Mouse (Mus musculus) thymus, postnatal 10 days (tissue): ENCODE results near the gene Zfp94.

Experiments used
- DNase-seq, 2 experiments: peaks; one replicate each; pipeline ENCODE4 v3.0.0; 2021; ENCODE audit warnings: low spot score in 2 of 2

Gene Zfp94

DNA sequence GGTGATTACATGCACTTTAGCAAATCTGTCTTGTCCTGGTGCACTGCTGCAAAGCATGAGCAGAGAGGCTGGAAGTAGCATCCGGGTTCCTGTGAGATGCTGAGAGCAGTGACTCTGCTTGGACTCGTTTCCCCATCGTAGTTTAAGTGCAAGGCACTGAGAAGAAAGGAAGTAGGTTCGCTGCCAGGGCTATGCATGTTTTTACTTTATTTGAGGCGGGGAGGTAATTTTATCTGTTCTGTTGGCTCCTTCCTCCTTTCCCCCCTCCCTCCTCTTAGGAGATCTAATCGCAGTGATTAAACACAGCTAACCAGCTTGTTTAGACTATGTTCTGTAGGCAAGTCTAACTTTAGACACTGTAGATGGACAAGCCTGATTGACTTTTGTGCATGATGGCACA is 2.5 kb upstream of the Zfp94 start:
- DNase-seq, result no peak

DNA sequence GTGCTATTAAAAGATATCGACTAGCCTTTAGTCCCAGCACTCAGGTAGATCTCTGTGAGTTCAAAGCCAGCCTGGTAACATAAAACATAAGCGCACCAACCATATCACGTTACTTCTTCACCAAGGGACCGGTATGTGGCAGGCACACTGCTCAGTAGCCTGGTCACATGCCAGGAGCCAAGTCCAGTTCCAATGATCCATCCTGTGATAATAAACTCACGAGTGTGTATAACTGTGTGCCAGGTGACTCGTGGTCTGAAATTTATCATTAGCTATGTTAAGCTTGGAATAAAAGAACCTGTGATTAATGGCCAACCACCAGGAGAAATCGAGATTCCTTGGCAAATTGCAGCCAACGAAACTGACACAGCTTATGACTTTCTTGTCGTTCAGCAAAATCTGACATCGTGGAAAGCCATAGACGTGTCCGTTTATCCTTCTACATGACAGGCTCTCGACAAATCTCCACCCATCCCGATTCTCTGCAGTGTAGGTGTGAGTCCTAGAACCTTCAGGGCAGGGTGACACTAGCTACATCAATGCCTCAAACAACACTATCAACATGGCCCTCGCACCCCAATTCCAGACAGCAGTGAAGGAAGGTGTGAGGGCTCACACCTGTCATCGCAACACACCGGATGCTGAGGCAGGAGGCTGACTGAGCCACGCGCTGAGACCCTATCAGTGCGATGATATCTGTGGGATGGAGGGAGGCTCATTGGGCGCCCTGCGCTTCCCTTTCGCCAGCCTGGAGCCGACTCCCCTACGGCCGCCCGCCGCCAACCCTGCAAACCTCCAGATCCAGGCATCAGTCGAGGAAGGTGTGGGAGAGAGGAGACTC is 520 bp downstream of the Zfp94 start:
- no peak for DNase-seq

DNA sequence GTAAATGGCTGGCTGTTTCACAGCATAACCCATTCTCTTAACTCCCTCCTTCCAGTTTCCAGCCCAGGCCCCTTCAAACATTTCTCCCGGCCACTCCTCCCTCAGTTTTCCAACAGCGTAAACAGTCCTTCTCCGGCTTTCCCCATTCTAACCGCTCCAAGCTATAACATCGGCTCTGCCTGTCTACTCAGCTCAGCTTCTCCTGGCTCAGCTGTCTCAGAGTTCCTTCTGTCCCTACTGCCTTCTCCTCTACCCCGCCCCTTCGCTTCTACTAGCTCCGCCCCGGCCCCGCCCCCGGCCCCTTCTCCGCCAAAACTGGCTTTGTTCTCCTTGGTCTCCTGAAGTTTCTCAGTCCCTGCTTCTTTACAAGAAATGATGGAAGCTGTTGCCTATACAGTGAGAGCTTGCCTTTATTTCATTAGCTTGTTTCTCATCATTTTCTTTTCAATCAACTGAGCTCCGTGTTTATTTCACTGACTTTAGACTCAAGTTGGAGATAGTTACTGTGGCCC is 15.6 kb downstream of the Zfp94 start, which contains the start of gene Zfp61:
Gene Zfp61 (minus strand): TSS at position 462 of the 512 bp plus-strand sequence.
- peak in 1 of 2 experiments; percentile 20 for DNase-seq

DNA sequence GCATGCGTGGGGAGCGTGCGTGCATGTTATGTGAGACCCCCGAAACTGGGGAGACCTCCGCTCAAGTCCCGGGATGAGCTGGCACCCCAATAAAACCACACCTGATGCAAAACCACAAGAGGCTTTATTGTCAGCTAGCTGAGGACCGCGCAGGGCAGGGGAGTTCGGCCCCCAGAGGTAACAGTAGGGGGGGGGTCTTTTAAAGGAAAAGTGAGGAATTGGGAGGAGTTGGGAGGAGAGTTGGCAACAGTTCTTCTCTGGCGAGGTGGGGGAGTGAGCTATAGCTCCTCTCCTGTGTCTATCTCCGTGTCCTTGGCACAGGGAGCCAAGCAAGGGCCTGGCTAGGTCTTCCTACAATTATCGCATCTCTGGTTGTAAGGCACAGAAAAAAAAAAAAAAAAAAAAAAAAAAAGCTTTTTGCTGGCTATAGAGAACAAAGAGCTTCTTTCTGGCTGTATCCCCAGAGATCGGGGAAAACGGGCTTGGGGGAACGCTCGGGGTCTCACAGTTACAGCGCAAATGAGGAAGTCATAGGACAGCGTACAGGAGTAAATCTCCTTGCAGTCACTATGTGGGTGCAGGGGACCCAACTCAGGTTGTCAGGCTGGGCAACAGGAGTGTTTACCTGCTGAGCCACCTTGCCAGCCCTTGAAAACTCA is 16.5 kb downstream of the Zfp94 start:
- DNase-seq, result peak in 1 of 2 experiments; percentile 25

DNA sequence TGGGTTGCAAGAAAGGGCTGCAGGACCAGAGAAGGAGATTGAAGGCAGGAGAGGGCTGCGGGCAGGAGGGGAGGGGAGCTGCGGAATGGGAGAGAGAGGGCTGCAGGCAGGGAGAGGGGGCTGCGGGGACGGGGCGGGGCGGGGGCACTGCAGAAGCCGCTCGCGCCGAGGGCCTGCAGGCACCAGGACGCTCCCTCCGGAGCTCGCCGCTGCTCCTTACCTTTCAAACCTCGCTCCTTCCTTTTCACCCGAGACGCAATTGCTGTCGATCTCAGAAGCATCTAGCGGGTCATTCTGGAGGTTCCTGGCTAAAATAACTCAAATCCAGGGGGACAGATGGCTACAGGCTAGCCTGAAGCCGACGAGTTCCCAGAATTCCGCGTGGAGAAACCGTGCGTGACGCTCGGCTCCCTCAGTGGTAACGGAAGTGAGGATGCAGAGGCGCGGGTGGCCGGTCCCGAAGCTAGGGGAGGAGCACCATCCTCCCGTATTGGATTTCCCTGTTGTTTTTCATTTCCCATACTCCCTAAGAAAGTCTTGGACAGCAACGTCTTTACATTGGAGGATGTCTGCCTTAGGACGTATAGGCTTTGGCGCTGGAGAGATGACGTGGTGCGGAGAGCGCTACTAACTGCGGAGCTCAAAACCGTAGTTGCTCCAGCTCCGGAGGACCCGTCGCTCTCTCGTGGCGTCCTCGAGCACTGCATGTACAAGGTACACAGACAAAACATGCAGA is 17.3 kb downstream of the Zfp94 start:
- DNase-seq, result peak; percentile 72 to 73

DNA sequence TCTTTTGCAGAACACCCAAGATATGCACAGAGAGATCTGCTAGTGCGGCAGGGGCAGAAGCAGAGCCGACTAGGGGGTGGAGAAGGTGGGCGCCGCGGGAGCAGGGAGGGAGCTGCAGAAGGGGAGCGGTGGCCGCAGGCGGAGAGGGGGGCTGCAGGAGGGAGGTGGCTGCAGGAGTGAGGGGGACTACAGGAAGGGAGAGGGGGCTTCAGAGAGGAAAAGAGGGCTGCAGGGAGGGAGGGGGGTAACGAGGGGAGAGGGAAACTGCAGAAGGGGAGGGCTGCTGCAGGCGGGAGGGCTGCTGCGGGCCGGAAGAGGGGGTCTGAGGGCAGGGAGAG is 17.9 kb downstream of the Zfp94 start:
- DNase-seq, result peak; percentile 37 to 44

DNA sequence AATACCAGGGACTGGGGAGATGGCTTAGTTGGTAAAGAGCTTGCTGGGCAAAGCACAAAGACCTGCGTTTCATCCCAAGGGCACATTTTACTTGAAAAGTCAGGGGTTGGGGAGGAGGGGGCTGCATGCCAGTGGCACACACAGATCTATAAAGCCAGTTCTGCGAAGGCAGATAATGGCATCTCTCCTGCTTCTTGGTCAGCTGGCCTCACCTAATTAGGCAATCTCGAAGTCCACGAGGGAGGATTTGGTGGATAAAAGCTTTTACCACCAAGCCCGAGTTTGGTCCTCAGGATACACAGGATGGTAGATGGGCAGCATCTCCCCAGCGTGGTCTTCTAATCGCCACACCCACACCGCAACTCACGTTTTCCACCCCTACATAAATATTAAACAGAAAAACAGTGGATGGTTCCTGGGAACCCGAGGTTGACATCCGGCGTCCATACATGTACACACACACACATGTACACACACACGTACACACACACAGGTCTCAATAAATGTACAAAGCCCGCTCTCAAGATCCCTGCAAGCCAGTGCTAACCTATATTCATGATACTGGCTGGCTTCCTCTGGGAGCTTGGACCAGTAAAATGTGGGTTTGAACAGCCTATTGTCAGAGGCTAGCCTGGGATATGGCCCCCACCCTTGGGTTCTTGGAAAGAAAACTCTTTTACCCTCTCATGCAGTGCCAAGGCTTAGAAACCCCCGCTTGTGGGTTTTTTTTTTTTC is 18.9 kb downstream of the Zfp94 start:
- no peak for DNase-seq

DNA sequence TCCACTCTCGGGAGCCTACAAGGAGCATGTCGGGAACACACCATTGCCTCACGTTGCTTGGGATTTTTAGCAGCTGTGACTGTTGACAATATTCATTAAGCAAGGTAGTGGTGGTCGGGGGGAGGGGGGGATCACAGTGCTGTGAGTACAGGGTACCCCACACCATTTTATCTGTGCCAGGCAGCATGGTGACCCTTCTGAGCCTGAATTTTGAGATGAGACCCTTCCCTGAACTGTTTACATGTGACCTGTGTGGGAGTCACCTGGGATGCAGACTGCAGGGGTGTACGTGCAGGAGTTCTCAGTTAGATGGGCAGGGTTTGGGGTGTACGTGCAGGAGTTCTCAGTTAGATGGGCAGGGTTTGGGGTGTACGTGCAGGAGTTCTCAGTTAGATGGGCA is 20.1 kb downstream of the Zfp94 start:
- no peak for DNase-seq

DNA sequence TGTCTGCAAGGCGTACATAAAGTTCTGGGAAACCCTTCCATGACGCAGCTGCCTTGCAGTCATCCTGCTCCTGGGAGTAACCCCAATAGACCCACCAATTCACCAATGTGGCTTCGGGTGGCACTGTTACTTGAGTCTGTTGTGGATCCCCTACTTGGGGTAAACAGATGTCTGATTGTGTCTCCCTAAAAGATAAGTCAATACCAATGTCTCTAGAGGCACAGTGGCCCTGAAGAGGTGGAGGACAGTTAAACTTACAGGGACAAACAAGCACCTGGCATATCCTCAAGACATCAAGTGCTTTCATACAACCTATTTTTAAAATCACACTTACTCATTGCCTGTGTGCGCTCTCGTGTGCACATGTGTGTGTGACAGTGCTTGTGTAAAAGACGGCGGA is 21.1 kb downstream of the Zfp94 start:
- no peak for DNase-seq

DNA sequence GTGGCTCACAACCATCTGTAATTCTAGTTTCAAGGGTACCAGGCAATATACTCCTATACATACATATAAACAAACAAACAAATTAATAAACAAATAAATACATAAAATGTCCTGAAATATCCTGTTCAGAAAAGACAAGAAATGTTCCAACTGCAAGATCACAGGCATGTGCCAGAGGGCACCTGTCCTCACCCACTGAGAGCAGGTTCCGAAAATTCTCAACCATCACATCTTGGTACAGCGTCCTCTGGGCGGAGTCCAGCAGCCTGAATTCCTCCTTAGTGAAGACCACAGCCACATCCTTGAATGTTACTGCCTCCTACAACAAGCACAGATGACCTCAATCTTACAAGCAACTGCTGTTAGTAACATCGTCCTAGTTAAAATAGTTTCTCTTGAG is 21.7 kb downstream of the Zfp94 start:
- DNase-seq, result no peak

DNA sequence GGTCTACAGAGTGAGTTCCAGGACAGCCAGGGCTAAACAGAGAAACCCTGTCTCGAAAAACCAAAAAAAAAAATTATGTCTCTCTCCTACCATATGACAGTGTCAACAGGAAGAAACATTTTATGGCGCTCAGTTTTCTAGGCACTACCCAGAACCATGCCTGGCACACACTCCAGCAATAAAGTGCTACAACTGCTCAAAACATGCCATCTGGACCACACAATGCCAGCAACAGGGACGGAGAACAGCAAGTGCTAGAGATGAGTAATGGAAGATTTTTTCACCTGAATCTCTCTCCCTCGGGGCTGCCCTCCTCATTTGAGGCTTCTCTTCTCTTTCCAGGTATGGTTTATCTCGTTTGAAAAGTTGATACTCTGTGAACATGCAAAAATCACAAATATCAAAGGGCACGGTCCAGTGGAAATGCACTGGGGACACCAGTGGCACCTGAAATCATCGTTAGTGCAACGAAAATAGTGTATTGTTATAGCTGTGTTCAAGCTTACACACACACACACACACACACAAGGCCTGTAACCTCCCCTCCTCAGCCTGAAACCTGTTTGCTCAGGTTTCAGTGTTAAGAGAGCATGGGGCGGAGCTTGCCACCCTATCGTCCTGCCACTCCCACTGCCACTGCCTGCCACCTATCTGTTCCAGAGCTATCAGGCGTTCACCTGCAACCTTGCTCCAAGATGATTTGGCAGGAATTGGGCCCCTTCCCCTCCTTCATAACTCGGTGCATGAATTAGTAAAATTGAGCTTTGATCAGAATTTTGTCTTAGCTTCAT is 23.2 kb downstream of the Zfp94 start:
- DNase-seq, result no peak

DNA sequence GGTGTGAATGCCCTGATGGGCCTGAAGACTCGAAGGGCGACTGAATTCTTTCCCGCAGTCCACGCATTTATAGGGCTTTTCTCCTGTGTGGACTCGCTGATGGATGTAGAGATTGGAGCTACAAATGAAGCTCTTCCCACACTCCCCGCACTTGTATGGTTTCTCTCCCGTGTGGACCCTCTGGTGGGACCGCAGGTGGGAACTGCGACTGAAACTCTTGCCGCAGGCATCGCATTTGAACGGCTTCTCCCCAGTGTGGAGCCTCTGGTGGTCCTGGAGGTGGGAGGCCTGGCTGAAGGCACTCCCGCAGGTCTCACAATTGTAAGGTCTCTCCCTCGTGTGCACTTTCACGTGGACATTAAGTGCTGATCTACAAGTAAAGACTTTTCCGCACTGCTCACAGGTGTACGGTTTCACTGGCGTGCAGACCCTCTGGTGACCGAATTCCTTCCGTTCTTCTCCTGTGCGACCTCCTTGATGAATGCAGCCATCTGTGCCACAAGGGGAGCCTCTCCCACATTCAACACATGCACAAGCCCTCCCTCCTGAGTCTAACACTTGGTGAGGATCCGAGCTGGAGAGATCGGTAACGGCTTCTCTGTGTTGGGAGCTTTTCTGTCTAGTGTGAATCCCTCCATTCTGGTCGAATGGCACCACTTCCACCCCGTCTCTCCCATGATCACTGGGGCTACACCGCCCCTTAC is 24.9 kb downstream of the Zfp94 start:
- no peak for DNase-seq

DNA sequence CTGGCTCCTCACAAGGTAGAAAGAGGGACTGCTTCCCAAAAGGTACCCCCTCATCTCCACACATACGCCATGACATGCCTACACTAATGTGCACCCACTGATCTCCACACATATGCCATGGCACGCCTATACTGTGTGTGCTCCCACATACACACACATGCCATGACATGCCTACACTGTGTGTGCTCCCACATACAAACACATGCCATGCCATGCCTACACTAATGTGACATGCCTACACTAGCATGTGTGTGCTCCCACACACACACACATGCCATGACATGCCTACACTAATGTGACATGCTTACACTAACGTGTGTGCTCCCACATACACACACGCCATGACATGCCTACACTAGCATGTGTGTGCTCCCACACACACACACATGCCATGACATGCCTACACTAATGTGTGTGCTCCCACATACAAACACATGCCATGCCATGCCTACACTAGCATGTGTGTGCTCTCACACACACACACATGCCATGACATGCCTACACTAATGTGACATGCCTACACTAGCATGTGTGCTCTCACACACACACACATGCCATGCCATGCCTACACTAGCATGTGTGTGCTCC is 26.3 kb downstream of the Zfp94 start:
- no peak for DNase-seq

DNA sequence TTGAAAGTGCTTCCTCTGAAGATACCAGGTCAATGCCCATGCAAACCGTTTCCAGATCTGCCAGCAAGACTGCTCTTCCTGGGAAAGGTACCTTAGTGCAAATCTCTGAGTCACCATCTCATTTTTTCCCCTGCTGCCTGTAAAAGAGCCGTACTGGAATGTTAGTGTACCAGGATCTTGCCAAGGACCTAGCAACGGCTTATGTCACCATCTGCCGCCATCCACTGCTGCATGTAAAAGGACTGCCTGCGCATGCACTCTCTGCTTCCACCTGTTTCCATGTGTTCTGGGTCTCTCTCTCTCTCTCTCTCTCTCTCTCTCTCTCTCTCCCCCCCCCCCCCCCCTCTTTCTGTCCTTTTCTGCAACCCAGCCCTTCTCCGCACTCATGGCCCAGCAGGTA is 28.0 kb downstream of the Zfp94 start:
- no peak for DNase-seq

DNA sequence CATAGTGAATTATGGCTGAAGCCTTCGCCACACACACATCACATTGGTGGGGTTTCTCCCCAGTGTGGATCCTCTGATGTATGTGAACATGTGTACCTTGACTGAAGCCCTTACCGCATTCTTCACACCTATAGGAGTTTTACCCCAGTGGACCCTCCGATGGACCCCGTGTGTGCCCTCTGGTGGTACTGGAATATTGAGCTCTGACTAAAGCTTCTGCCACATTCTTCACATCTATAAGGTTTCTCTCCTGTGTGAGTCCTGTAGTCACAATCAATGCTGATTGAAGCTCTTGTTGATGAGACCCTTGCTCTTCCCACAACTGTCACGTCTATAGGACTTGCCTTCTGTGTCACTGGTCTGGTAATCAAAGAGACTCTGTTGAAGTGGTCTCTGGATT is 28.8 kb downstream of the Zfp94 start:
- DNase-seq, result no peak

DNA sequence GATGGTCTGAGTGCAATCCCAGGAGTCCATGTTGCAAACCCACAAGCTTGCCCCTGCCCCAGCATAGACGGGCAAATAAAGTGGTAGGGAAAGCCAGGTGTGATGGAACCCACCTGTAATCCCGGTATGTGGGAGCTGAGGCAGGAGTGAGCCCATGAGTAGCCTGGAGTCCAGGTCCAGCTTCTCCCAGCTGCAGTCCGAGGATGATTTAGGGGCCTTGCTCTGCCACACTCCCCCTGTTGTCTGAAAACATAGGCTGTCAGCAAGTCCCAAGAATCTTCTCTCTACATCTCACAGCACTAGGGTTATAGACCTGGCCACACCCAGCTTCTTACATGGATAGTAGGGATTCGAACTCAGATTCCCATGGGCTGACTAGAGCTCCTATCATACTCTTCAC is 29.6 kb downstream of the Zfp94 start:
- DNase-seq, result no peak

DNA sequence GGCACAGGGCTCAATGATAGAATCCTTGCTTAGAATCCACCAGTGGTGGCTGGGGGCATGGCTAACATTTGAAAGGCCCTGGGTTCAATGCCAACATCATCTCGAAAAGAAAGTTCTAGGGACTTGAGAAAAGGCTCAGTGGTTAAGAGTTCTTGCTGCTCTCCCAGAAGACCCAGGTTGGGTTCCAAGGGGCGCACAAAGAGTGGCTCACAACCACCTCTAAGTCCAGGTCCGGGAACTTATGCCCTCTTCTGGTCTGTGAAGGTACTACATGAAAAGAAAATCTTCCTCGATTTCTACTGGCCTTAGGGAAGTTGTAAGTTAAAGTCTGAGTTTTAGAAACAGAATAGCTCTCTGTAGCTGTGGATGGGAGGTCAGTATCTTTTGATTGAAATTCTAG is 30.4 kb downstream of the Zfp94 start:
- DNase-seq, result no peak

DNA sequence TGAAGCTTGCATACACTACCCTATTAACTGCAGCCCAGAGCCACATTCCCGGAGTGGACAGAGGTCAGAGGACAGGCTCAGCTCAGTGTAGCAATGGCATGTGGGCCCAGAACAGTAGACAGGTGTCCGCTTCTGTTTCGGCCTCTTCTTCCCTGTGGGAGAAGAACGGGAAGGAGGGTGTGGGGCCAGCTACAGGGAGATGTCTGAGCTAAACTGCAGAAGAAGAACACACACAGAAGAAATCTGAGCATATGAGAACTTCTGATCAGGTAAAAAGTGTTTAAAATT is 35.7 kb downstream of the Zfp94 start:
- no peak for DNase-seq

DNA sequence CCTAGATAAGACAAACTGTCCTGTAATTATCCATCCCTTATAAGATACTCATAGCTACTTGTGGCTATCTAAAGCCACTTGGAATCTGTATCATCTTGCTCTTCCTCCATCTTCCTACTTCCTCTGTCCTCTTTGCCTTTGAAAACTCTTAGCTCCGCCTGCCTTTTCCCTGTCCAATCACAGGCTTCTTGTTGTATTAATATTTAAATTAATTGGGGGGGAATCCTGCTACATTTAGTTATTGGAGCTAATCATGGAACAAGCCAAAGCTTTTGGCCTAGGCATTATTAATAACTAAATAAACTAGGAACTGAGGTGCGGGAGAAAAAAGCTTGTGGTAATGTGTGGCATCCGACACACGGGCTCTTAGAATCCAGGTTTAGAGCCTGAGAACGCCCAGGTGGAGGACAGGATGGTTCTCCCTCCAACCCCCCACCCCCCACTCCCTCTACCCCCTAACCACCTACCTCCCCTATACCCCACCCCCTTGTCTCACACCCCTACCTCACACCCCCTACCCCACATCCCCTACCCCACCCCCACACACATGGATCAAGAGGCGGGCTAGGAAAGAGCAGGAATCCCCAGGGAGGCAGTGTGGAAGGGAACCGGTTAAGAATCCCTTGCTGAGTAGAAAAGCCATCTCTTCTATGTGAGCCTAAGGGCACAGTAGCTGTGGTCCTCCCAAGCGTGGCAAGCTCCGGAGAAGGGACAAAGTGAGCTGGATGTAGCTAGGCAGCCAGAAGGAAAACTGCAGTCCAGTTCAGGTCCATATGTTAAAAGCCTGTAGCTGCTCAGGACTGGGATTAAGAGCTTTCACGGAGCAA is 36.2 kb downstream of the Zfp94 start:
- DNase-seq, result no peak
